Mouse (Mus musculus) embryonic facial prominence, embryonic 13.5 days (tissue): ENCODE data around the gene Slc22a14. TPM values are rescaled to one million over a fixed set of nuclear protein-coding genes. Genes with fewer than 3 reads are reported as not detected.
"Not testable (repeated sequence)": the region's sequence is repeated elsewhere in the genome, so short reads cannot be mapped to it uniquely, and the experiment has no call there.

Source experiments
- ATAC-seq: fragments of 200-750 bp; cut with Nextera tagmentation; 2 replicates; pipeline ENCODE4 v1.8.0; 2017; ENCODE audit warnings: low read depth; ENCODE audit not compliant: insufficient number of reproducible peaks, insufficient read depth, low FRiP score, low TSS enrichment
- H3K27ac ChIP-seq: fragments of 300-500 bp; sonication (generic); 2 replicates; pipeline ENCODE4 v1.5.1; 2015; ENCODE audit warnings: moderate library complexity, mild to moderate bottlenecking, inconsistent platforms
- H3K27me3 ChIP-seq: fragments of 300-500 bp; sonication (generic); 2 replicates; pipeline ENCODE4 v1.6.1; 2015; ENCODE audit warnings: mild to moderate bottlenecking, inconsistent platforms
- H3K36me3 ChIP-seq: fragments of 300-500 bp; sonication (generic); 2 replicates; pipeline ENCODE4 v1.6.1; 2015; ENCODE audit warnings: mild to moderate bottlenecking, inconsistent platforms
- H3K4me1 ChIP-seq: fragments of 300-500 bp; sonication (generic); 2 replicates; pipeline ENCODE4 v1.6.1; 2015; ENCODE audit warnings: inconsistent platforms
- H3K4me2 ChIP-seq: fragments of 300-500 bp; sonication (generic); 2 replicates; pipeline ENCODE4 v1.6.1; 2015; ENCODE audit warnings: moderate library complexity, mild to moderate bottlenecking, inconsistent platforms
- H3K4me3 ChIP-seq: fragments of 300-500 bp; sonication (generic); 2 replicates; pipeline ENCODE4 v1.5.1; 2015; ENCODE audit warnings: mild to moderate bottlenecking, inconsistent platforms
- H3K9ac ChIP-seq: fragments of 300-500 bp; sonication (generic); 2 replicates; pipeline ENCODE4 v1.6.1; 2015; ENCODE audit warnings: mild to moderate bottlenecking, inconsistent platforms
- H3K9me3 ChIP-seq: fragments of 300-500 bp; sonication (generic); 2 replicates; pipeline ENCODE4 v1.6.1; 2016; ENCODE audit warnings: inconsistent platforms
- WGBS: fragments of 180-500 bp; shearing (Covaris S2); methylation state at CpG from one replicate; pipeline ENCODE4 v1.1.7; 2015; ENCODE audit warnings: mixed read lengths; 5-methylcytosine and 5-hydroxymethylcytosine counted together
- polyA plus RNA-seq: library from polyadenylated mRNA; unstranded; fragments of >200 nt; fragmentation: Nextera tagmentation; extraction: Ambion mirVana; gene quantifications from 2 replicates; pipeline ENCODE4 v1.2.1, GENCODE M21; 2015

Gene Slc22a14
- polyA plus RNA-seq, 1 experiment from 2014 or later = not detected

GRCm38 (mm10) chr9:119215341-119215740 lies 150.0 kb downstream of the Slc22a14 start:
- not testable (repeated sequence) for H3K4me2 ChIP-seq, H3K27ac ChIP-seq, H3K36me3 ChIP-seq, H3K27me3 ChIP-seq, H3K4me1 ChIP-seq, H3K4me3 ChIP-seq, H3K9me3 ChIP-seq, H3K9ac ChIP-seq, ATAC-seq
- 92% methylated on average over 2 of the region's 2 CpGs for WGBS

DNA sequence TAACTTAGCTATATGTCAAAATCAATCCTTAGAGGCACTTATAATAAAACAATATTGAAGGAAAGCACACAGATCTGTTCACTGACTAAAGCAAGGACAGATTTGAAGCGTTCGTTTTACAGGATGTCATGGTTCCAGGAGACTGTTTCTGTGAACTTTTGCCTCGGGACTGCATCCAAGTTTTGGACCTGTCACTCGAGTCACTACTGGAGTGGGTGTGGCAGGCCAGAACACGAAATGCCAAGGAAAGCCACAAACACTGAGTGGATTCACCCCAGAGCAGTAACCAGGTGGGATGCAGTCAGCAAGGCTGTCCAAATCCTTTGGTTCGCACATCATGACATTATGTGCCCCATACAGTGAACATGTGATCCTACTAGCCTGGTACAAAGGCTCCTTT lies 150.8 kb downstream of the Slc22a14 start:
- Histone ChIP-seq H3K9me3 (no peaks in the 10 kb centered on the region), H3K4me3 (no peak overlapping the region), H3K27ac (no peak overlapping the region), H3K9ac (no peak overlapping the region), H3K36me3 (peaks cover 6% of the 10 kb centered on the region; the same call in 1 of the 2 replicates), H3K4me1 (no peaks in the 10 kb centered on the region), H3K4me2 (no peak overlapping the region), H3K27me3 (no peaks in the 10 kb centered on the region)
- WGBS = 86% methylated on average over 6 of the region's 6 CpGs
- no peak for ATAC-seq

DNA sequence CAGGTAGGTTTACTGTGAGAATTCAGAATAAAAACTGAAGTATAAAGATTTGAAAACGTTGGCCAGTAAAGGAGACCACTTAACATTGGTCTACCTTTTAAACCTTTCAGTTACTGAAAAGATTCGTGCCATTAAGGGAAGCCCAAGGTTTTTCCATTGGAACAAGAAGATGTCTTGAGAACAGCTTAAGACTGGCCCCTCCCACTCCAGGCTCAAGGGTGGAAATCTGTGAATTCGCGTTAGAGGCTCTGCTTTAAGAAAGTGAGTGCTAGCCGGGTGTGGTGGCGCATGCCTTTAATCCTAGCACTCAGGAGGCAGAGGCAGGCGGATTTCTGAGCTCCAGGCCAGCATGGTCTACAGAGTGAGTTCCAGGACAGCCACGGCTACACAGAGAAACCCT lies 152.4 kb downstream of the Slc22a14 start:
- H3K27ac ChIP-seq = no peak overlapping the region
- H3K4me2 ChIP-seq = no peak overlapping the region
- peaks cover 1% of the 10 kb centered on the region; the same call in 1 of the 2 replicates for H3K36me3 ChIP-seq
- no peak for ATAC-seq
- no peak overlapping the region for H3K9ac ChIP-seq
- H3K27me3 ChIP-seq = no peaks in the 10 kb centered on the region
- no peak overlapping the region for H3K4me3 ChIP-seq
- H3K4me1 ChIP-seq = no peaks in the 10 kb centered on the region
- no peaks in the 10 kb centered on the region for H3K9me3 ChIP-seq
- WGBS = 76% methylated on average over 8 of the region's 8 CpGs

- no peak for ATAC-seq
- Histone ChIP-seq H3K4me2 (no peak within 1 kb of the TSS), H3K9me3 (no peaks in the 10 kb centered on the region), H3K4me3 (no peak within 1 kb of the TSS), H3K27ac (no peak within 1 kb of the TSS), H3K36me3 (no peaks in the 10 kb centered on the region), H3K4me1 (no peaks in the 10 kb centered on the region), H3K9ac (no peak within 1 kb of the TSS), H3K27me3 (no peaks in the 10 kb centered on the region)
- WGBS = 92% methylated on average over 4 of the region's 4 CpGs
Observed at GRCm38 (mm10) chr9:119208998-119209397, 156.4 kb downstream of the Slc22a14 start, which contains the start of gene Slc22a13. TSS of gene Slc22a13 (minus strand) at chr9:119209098.

GRCm38 (mm10) chr9:119207113-119207512 lies 158.2 kb downstream of the Slc22a14 start:
- H3K36me3 ChIP-seq = no peaks in the 10 kb centered on the region
- ATAC-seq = no peak
- H3K9ac ChIP-seq = no peak overlapping the region
- H3K4me3 ChIP-seq = no peak overlapping the region
- no peaks in the 10 kb centered on the region for H3K4me1 ChIP-seq
- no peak overlapping the region for H3K27ac ChIP-seq
- no peaks in the 10 kb centered on the region for H3K9me3 ChIP-seq
- WGBS = 66% methylated on average over 4 of the region's 4 CpGs
- H3K4me2 ChIP-seq = no peak overlapping the region
- no peaks in the 10 kb centered on the region for H3K27me3 ChIP-seq

DNA sequence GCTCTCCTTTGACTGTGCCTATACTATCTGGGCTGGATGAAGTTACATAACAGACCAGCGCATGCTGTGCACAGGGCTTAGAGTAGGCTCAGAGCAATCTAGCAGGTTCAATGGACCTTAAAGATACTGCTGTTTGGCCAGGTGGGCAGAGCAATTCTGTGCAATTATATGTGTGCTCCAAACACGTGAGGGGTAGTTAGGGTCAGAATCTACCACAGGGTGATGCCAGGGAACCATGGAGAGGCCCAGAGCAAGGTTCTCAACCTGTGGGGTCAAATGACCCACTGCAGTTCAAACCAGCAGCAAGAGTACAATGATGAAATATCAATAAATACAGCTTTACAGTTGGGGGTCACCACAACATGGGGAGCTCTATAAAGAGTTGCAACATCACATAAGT lies 158.7 kb downstream of the Slc22a14 start:
- no peak overlapping the region for H3K27ac ChIP-seq
- no peaks in the 10 kb centered on the region for H3K27me3 ChIP-seq
- no peaks in the 10 kb centered on the region for H3K4me1 ChIP-seq
- H3K4me3 ChIP-seq = no peak overlapping the region
- no peak overlapping the region for H3K4me2 ChIP-seq
- no peaks in the 10 kb centered on the region for H3K9me3 ChIP-seq
- 83% methylated on average over 2 of the region's 2 CpGs for WGBS
- H3K9ac ChIP-seq = no peak overlapping the region
- no peaks in the 10 kb centered on the region for H3K36me3 ChIP-seq
- no peak for ATAC-seq

DNA sequence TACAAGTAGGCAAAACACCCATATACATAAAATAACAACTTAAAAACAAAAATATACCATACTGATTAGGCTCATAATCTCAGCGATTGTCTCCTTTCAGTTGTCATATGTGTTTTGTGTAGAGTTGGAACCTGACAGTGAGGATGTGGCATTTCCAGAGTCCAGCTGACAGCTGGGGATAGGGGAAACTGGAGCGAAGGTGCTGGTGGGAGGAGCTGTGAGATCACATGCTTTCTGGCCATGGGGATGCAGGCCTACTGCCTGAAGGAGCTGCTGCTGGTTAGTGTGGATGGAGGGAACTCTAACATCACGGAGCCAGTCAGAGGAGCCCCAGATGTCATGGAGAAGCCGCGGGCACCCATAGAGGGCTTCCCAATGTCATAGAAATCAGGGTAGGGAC lies 159.6 kb downstream of the Slc22a14 start:
- 90% methylated on average over 5 of the region's 5 CpGs for WGBS
- H3K4me3 ChIP-seq = no peak overlapping the region
- no peak overlapping the region for H3K27ac ChIP-seq
- H3K9ac ChIP-seq = no peak overlapping the region
- H3K36me3 ChIP-seq = no peaks in the 10 kb centered on the region
- H3K27me3 ChIP-seq = no peaks in the 10 kb centered on the region
- H3K9me3 ChIP-seq = no peaks in the 10 kb centered on the region
- H3K4me2 ChIP-seq = no peak overlapping the region
- no peak for ATAC-seq
- H3K4me1 ChIP-seq = no peaks in the 10 kb centered on the region

- no peak overlapping the region for H3K9ac ChIP-seq
- H3K9me3 ChIP-seq = no peaks in the 10 kb centered on the region
- 96% methylated on average over 9 of the region's 9 CpGs for WGBS
- H3K36me3 ChIP-seq = no peaks in the 10 kb centered on the region
- H3K4me2 ChIP-seq = no peak overlapping the region
- no peaks in the 10 kb centered on the region for H3K27me3 ChIP-seq
- H3K27ac ChIP-seq = no peak overlapping the region
- ATAC-seq = no peak
- no peak overlapping the region for H3K4me3 ChIP-seq
- H3K4me1 ChIP-seq = no peaks in the 10 kb centered on the region
Observed at GRCm38 (mm10) chr9:119203617-119204016, 161.7 kb downstream of the Slc22a14 start.

DNA sequence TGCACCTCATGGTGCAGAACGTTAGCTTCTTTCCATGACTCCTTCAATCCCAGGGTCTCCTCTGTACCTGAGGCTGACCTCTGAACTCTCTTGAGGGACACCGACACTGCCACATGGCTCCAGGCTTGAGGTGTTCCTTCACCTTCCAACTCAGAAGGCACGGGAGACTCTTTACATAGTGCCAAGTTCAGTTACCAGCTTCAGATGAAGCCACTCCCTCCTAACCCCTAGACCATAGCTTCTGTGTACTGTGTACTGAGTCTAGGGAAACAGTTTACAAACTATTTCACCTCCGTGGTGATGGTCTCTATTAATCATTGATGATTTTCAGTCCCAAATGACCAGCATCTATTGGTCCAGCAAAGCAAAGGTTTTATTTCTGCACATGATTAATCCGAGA lies 163.7 kb downstream of the Slc22a14 start:
- H3K27me3 ChIP-seq = no peaks in the 10 kb centered on the region
- H3K27ac ChIP-seq = no peak overlapping the region
- ATAC-seq = no peak
- H3K36me3 ChIP-seq = no peaks in the 10 kb centered on the region
- no peaks in the 10 kb centered on the region for H3K4me1 ChIP-seq
- H3K4me3 ChIP-seq = no peak overlapping the region
- WGBS = 84% methylated on average over 5 of the region's 5 CpGs
- H3K9ac ChIP-seq = no peak overlapping the region
- no peak overlapping the region for H3K4me2 ChIP-seq
- no peaks in the 10 kb centered on the region for H3K9me3 ChIP-seq

GRCm38 (mm10) chr9:119199151-119199861 lies 166.0 kb downstream of the Slc22a14 start:
- Histone ChIP-seq H3K9me3 (no peaks in the 10 kb centered on the region), H3K4me3 (no peak overlapping the region)
- 55% methylated on average over 10 of the region's 10 CpGs for WGBS

GRCm38 (mm10) chr9:119192202-119192990 lies 173.0 kb downstream of the Slc22a14 start:
- Histone ChIP-seq H3K27me3 (no peaks in the 10 kb centered on the region), H3K9ac (no peak overlapping the region), H3K36me3 (no peaks in the 10 kb centered on the region), H3K27ac (no peak overlapping the region), H3K4me2 (no peak overlapping the region), H3K4me3 (no peak overlapping the region), H3K9me3 (no peaks in the 10 kb centered on the region), H3K4me1 (no peaks in the 10 kb centered on the region)
- ATAC-seq = no peak
- WGBS = 31% methylated on average over 11 of the region's 11 CpGs

More at GRCm38 (mm10) chr9:119199151-119199861, 166.0 kb downstream of the Slc22a14 start:
- H3K36me3 ChIP-seq = no peaks in the 10 kb centered on the region
- H3K27me3 ChIP-seq = no peaks in the 10 kb centered on the region
- no peak overlapping the region for H3K9ac ChIP-seq
- ATAC-seq = no peak
- no peak overlapping the region for H3K4me2 ChIP-seq
- H3K27ac ChIP-seq = no peak overlapping the region
- H3K4me1 ChIP-seq = no peaks in the 10 kb centered on the region

DNA sequence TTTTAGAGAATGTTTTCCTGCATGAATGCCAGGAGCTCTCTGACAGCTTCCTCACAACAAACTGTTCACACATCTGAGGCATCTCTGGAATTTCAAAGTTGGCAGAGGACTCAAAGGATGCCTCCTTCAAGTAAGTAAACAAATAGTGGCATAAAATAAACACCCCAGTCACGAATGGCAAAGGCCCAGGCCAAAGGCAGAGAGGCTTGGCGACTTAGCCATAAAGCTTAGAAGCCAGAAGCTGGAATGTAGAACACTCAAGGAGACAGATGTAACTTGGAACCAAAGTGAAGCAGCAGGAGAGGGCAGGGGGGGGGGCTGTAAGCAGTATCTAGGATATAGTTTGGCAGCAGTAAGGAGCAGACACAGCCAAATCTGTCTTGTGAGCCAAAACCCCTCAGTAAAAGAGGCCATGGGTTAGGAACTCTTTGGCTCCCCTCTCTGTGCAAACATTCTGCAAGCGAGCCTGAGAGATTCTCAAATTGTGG lies 184.1 kb downstream of the Slc22a14 start:
- no peak overlapping the region for H3K4me3 ChIP-seq
- no peak for ATAC-seq
- WGBS = 53% methylated on average over 3 of the region's 3 CpGs
- H3K4me2 ChIP-seq = no peak overlapping the region
- no peaks in the 10 kb centered on the region; the same call in 1 of the 2 replicates for H3K4me1 ChIP-seq
- no peak overlapping the region for H3K9ac ChIP-seq
- no peaks in the 10 kb centered on the region for H3K9me3 ChIP-seq
- no peak overlapping the region for H3K27ac ChIP-seq
- no peaks in the 10 kb centered on the region for H3K27me3 ChIP-seq
- no peaks in the 10 kb centered on the region for H3K36me3 ChIP-seq
